Mouse (Mus musculus): ENCODE data around the gene Rpl29. TPM values are rescaled to one million over a fixed set of nuclear protein-coding genes. Genes with fewer than 3 reads are reported as not detected.

Rpl29 gene
- total RNA-seq, 2 experiments from 2014 or later: 260 to 265 TPM

- no peak overlapping the region for H3K4me3 ChIP-seq
- H3K27ac ChIP-seq: peak overlapping the region; percentile 77
- TF ChIP-seq CTCF (conservative IDR thresholded peaks at IDR 0.05): no peak
- DNase-seq (ENCODE audit: low spot score in 2 of 2): peak in 1 of 2 experiments; percentile 9
Observed at GRCm38 (mm10) chr9:106472321-106472720, 43.1 kb downstream of the Rpl29 start.

DNA sequence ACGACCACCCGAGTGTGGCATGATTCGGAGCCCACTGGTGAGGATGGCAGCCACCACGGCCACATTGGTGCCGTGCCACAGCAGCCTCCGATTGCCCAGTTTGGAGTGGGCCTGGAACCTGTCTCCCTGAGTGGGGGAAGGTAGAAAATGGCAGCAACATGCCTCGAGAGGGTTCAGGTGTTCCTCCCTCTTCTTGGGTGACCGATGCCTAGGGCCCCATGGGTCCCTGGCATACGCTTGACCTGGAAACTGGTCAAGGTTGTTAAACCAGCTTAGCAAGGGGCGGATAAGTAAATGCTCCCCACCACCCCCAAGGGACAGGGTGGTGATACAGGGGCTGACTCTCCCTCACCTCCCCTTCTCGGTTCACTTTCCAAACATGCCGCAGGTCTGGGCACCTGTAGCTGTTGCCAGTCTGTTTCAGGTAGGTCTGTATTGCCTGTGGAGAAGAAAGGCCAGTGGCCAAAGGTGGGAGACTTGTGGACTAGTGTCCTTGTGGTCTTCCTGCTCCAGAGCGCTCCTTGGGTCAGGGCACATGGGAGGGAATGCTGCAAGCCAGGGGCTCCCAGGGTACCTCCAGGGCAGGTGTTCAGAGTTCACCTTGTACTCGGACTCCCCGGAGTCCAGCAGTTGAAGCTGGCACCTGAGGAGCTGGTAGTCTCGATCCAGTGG, 44.0 kb downstream of the Rpl29 start:
- Histone ChIP-seq H3K27ac (peak overlapping the region; percentile 77; the same call in 1 of the 2 replicates), H3K4me3 (no peak overlapping the region)
- TF ChIP-seq CTCF (conservative IDR thresholded peaks at IDR 0.05): no peak
- DNase-seq (ENCODE audit: low spot score in 2 of 2): peak; percentile 0 to 7

- TF ChIP-seq CTCF (conservative IDR thresholded peaks at IDR 0.05): no peak
- peak overlapping the region; percentile 63; the same call in 1 of the 2 replicates for H3K27ac ChIP-seq
- DNase-seq (ENCODE audit: low spot score in 2 of 2): peak; percentile 0 to 9
- no peak overlapping the region for H3K4me3 ChIP-seq
Observed at GRCm38 (mm10) chr9:106473753-106474105, 44.5 kb downstream of the Rpl29 start.

GRCm38 (mm10) chr9:106474456-106474855, 45.2 kb downstream of the Rpl29 start:
- peak; percentile 80 for TF ChIP-seq CTCF (conservative IDR thresholded peaks at IDR 0.05)
- H3K27ac ChIP-seq: peak overlapping the region; percentile 63
- H3K4me3 ChIP-seq: no peak overlapping the region
- DNase-seq (ENCODE audit: low spot score in 2 of 2): peak; percentile 34 to 70

GRCm38 (mm10) chr9:106475046-106475445, 45.8 kb downstream of the Rpl29 start:
- Histone ChIP-seq H3K4me3 (no peak overlapping the region), H3K27ac (peak overlapping the region; percentile 36; the same call in 1 of the 2 replicates)
- peak in 1 of 2 experiments; percentile 8 for DNase-seq (ENCODE audit: low spot score in 2 of 2)
- TF ChIP-seq CTCF (conservative IDR thresholded peaks at IDR 0.05): no peak

GRCm38 (mm10) chr9:106475663-106476001, 46.4 kb downstream of the Rpl29 start, which contains the start of gene Rrp9:
TSS of gene Rrp9 (plus strand) at chr9:106475963.
- DNase-seq (ENCODE audit: low spot score in 2 of 2): no peak
- no peak for TF ChIP-seq CTCF (conservative IDR thresholded peaks at IDR 0.05)
- Histone ChIP-seq H3K4me3 (peak within 1 kb of the TSS; percentile 41; the same call in 1 of the 2 replicates), H3K27ac (peak within 1 kb of the TSS; percentile 80)

GRCm38 (mm10) chr9:106476002-106476923, 47.0 kb downstream of the Rpl29 start:
- Histone ChIP-seq H3K4me3 (peak overlapping the region; percentile 41; the same call in 1 of the 2 replicates), H3K27ac (peak overlapping the region; percentile 80)
- DNase-seq (ENCODE audit: low spot score in 2 of 2): peak in 1 of 2 experiments; percentile 21
- no peak for TF ChIP-seq CTCF (conservative IDR thresholded peaks at IDR 0.05)

GRCm38 (mm10) chr9:106476924-106477484, 47.8 kb downstream of the Rpl29 start, which contains the start of gene Parp3:
TSS of gene Parp3 (minus strand) at chr9:106476949.
- Histone ChIP-seq H3K4me3 (peak within 1 kb of the TSS; percentile 95), H3K27ac (peak within 1 kb of the TSS; percentile 80)
- peak; percentile 99 for TF ChIP-seq CTCF (conservative IDR thresholded peaks at IDR 0.05)
- DNase-seq (ENCODE audit: low spot score in 2 of 2): peak; percentile 98 to 100

DNA sequence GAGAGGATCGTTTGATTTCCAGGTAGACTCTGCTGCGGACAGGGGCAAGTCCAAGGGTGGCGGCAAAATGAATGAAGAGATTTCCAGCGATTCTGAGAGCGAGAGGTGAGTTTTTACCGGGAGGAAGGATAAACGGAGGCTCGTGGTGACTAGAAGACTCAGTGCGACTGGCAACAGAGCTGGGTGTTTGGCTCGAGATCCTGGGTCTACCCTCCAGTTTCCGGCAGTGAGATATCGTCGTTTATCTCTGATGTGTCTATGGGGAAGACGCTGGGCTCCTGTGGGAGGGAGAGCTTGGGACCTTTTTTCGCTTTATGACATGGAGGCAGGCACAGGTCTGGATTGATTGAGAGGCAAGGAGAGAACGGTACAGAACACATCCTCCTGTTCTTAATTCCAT, 48.4 kb downstream of the Rpl29 start:
- TF ChIP-seq CTCF (conservative IDR thresholded peaks at IDR 0.05): no peak
- H3K27ac ChIP-seq: peak overlapping the region; percentile 56; the same call in 1 of the 2 replicates
- peak overlapping the region; percentile 95 for H3K4me3 ChIP-seq
- DNase-seq (ENCODE audit: low spot score in 2 of 2): peak in 1 of 2 experiments; percentile 8

DNA sequence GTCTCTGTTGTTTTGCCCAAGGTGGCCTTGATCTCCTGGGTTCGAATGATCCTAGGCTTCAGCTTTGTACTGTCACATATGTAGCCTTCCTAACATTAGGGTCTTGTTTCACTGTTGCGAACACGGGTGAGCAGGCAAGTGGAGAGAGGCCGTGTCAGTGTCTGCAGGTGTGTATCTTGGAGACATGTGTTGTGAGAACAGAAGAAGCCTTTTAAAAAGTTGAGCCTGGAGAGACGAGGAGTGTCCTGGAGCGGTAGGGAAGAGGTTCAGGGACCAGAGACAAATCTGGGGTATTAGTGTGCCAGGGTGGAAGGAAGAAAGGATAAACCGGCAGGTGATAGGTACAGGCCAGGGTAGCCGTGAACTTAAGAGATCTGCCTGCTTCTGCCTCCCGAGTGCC, 48.8 kb downstream of the Rpl29 start:
- no peak for TF ChIP-seq CTCF (conservative IDR thresholded peaks at IDR 0.05)
- no peak overlapping the region for H3K27ac ChIP-seq
- H3K4me3 ChIP-seq: peak overlapping the region; percentile 95
- peak in 1 of 2 experiments; percentile 8 for DNase-seq (ENCODE audit: low spot score in 2 of 2)

- Histone ChIP-seq H3K4me3 (no peak overlapping the region), H3K27ac (no peak overlapping the region)
- DNase-seq (ENCODE audit: low spot score in 2 of 2): peak in 1 of 2 experiments; percentile 9
- no peak for TF ChIP-seq CTCF (conservative IDR thresholded peaks at IDR 0.05)
Observed at GRCm38 (mm10) chr9:106480541-106480940, 51.3 kb downstream of the Rpl29 start.

GRCm38 (mm10) chr9:106481075-106481474, 51.8 kb downstream of the Rpl29 start:
- TF ChIP-seq CTCF (conservative IDR thresholded peaks at IDR 0.05): no peak
- Histone ChIP-seq H3K4me3 (no peak overlapping the region), H3K27ac (no peak overlapping the region)
- peak in 1 of 2 experiments; percentile 8 for DNase-seq (ENCODE audit: low spot score in 2 of 2)

Other genes starting within 250 kb of the Rpl29 start
- gene Ppm1m, start 229.7 kb upstream of the Rpl29 start, total RNA-seq (2021): 10 to 100 TPM; 19.4 to 21.8 TPM
- 10 to 100 TPM; 52.4 to 58.9 TPM for gene Twf2, start 226.3 kb upstream of the Rpl29 start, total RNA-seq (2021)
- gene Tlr9, start 206.9 kb upstream of the Rpl29 start, total RNA-seq (2021): 1 to 10 TPM; 1.4 to 1.5 TPM
- 100 to 1,000 TPM; 149 to 154 TPM for gene Alas1, start 180.8 kb upstream of the Rpl29 start, total RNA-seq (2021)
- 10 to 100 TPM in 1 of 2 experiments, 1 to 10 TPM in 1; 8.6 to 14.5 TPM for gene Poc1a, start 148.4 kb upstream of the Rpl29 start, total RNA-seq (2021)
- gene Dusp7, start 60.8 kb upstream of the Rpl29 start, total RNA-seq (2021): 10 to 100 TPM; 81.7 to 93.2 TPM
- 10 to 100 TPM; 15.5 to 16.1 TPM for gene Acy1, start 8.9 kb downstream of the Rpl29 start, total RNA-seq (2021)
- 10 to 100 TPM; 13.9 to 17.0 TPM for gene Abhd14b, start 18.0 kb downstream of the Rpl29 start, total RNA-seq (2021)
- 10 to 100 TPM; 39.0 to 39.4 TPM for gene Abhd14a, start 18.2 kb downstream of the Rpl29 start, total RNA-seq (2021)
- 100 to 1,000 TPM; 187 to 205 TPM for gene Pcbp4, start 23.8 kb downstream of the Rpl29 start, total RNA-seq (2021)
- 10 to 100 TPM; 11.6 to 12.4 TPM for gene Gpr62, start 36.5 kb downstream of the Rpl29 start, total RNA-seq (2021)
- gene Rrp9, start 46.5 kb downstream of the Rpl29 start, total RNA-seq (2021): 10 to 100 TPM; 35.4 to 36.6 TPM
- 1 to 10 TPM; 3.0 to 3.7 TPM for gene Parp3, start 47.5 kb downstream of the Rpl29 start, total RNA-seq (2021)
- not detected for gene Iqcf1, start 70.5 kb downstream of the Rpl29 start, total RNA-seq (2021)
- not detected for gene Iqcf5, start 85.1 kb downstream of the Rpl29 start, total RNA-seq (2021)
- not detected for gene Iqcf3, start 132.2 kb downstream of the Rpl29 start, total RNA-seq (2021)
- not detected for gene Iqcf4, start 141.5 kb downstream of the Rpl29 start, total RNA-seq (2021)
- not detected for gene Iqcf6, start 197.1 kb downstream of the Rpl29 start, total RNA-seq (2021)
- gene Grm2, start 226.6 kb downstream of the Rpl29 start, total RNA-seq (2021): 10 to 100 TPM; 76.8 to 82.2 TPM

All from layer of hippocampus, adult 2 months (tissue).